Mouse (Mus musculus) heart, adult 9 months (tissue): ENCODE results near the gene Nell2.
"Not testable (repeated sequence)": the region's sequence is repeated elsewhere in the genome, so short reads cannot be mapped to it uniquely, and the experiment has no call there.

Experiments
- DNase-seq, 2 experiments: peaks; one replicate each; pipeline ENCODE4 v3.0.0; 2022; ENCODE audit warnings: low spot score in 2 of 2

The Nell2 gene

DNA sequence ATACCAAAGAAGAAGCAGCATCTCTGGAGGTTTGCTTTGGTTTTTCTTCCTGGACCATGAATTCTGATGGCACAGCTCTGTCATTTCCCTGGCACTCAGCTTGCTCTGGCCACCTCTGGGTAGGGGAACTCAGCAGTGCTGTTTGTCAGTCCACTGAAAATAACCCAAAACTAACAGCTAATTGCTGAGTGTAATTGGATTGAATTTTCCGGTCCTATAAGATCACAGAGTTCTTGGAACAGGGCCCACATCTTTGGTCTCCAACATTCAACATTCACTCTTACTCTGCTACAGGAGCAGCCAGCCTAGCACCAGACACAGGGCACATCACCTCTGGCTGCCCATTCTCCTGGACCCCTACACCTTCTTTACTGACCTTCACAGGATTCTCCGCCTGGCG lies 287.2 kb downstream of the Nell2 start:
- no peak for DNase-seq

DNA sequence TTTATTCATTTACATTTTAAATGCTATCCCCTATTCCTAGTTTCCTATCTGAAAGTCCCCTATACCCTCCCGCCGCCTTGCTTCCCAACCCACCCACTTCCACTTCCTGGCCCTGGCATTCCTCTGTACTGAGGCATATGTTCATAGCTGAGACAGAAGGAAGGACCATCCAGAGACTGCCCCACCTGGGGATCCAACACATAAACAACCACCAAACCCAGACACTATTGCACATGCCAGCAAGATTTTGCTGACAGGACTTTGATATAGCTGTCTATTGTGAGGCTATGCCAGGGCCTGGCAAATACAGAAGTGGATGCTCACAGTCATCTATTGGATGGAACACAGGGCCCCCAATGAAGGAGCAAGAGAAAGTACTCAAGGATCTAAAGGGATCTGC lies 291.3 kb downstream of the Nell2 start:
- DNase-seq, result not testable (repeated sequence)

DNA sequence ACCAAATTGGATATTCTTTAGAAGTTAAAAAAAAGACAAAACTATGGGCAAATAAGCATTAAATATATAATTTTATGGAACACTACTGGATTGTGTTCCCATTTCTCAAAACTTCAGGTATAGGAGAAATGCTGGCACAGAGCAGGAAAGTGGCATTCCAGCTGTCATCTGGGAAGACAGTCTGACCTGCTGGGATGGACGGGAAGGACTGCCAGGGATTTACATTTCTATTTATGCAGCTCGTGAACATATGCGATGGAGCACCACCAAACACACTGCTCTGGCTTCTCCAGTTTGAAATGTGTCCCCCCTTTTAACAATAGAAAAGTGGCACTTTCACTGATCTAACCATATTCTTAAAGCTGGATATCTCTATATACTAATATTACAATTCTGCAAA lies 291.9 kb downstream of the Nell2 start:
- no peak for DNase-seq

DNA sequence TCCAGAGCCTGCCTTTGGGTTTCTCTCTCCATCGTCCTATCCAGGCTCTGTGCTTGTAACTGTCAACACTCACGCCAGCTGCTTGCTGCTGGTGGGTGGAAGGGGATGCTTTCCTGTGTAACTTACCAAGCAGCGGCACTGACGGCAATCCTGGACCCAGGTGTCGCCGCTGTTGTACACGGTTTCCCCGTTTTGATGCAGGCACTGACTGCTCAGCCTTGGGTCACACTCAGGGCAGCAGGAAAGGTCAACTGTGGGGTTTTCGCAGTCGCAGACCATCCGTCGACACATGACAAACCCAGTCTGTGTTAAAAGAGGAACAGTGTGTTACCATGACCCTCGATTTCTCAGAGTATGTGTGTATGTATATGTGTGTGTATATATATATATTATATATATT lies 297.2 kb downstream of the Nell2 start:
- no peak for DNase-seq

DNA sequence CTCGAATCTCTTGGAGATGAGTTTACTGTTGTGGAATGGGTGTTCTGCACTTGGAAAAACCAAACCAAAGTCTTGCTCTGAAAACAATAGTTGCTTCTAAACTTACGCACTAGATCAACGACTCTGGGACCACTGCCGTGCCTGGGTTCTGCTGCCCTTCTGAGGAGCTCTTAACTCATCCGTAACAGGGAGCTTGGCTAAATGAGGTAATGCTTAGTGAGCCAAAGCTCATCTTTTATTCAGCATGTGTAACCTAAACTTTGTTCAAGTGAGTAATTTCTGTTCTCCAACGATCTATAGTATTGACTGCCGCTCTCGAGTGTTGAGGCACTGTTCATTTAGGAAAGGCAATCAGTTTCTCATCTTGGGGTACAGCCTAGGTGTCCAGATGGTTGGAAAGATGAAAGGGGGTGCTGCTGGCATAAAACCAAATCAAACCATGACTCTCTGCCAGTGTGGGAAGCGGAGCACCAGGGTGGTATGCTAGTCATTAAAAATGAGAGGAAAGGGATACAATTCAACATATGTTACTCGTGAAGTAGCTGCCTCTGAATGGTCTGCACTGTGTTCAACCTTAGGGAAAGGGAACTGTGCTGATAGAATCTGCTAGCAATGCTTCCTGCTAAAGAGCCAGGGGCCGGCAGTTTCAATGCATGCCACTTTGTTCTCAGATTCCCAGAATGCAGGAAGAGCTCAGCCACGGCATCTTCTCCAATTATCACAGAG lies 311.6 kb downstream of the Nell2 start:
- no peak for DNase-seq

DNA sequence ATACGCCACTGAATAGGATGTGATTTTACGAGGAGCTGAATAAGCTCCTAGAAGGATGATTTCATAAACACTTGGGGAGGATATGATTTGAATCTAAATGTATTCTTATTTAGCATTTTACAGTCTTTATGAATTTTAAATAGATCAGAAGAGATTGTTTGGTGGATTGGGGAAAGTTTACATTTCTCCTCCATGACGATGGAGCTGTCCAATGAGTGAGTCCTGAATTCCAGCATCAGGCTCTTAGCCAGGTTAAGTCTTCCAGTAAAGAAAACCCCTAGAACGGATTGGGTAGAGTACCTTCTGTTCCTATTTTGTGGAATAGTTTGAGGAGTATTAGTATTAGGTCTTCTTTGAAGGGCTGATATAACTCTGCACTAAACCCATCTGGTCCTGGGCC lies 317.8 kb downstream of the Nell2 start:
- DNase-seq, result no peak

DNA sequence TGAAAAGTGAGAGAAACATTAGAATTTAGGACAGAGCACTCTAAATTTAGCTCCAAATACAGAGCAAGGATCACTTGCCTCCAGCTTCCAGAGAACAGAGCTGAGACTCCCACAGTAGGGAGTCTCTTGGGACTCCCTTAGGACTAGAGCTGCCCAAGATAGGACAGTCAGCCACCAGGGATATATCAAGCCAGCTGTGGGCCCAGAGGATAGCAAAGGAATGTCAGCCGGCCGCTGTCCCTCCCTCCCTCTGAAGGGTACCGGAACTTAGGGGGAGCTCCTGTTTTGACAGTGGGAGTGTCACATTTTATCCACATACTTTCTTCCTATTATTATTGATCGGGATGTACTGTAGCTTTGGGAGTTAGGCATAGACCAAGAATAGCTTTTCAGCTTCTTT lies 319.2 kb downstream of the Nell2 start:
- peak; percentile 5 to 57 for DNase-seq

DNA sequence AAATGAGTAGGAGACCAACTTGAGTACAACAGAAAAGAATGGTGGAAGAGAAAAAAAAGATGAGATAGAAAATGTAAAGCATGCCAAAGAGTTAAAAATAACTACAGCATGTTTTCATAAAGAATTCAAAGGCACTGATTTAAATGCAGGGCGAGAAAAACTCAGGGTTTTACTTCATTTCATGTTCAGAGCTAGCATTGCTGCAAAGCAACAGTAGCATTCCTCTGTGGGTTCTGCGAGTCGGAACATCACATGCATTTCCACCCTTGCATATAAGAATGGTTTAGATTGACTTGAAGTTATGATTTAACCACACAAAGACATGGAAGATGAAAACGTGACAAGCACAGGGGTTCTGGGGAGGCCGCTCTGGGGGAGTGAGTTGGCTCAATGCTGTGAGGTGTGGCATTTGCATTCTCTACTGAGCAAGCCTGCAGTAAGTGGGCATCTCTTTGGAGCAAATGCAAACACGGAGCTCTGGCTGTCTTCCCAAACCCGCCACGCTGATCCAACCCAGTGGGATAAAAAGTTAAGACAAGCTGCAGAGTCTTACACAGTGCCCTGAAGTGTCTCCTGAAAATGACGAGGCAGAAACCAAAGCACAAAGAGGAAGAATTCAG lies 334.6 kb downstream of the Nell2 start:
- DNase-seq, result no peak

DNA sequence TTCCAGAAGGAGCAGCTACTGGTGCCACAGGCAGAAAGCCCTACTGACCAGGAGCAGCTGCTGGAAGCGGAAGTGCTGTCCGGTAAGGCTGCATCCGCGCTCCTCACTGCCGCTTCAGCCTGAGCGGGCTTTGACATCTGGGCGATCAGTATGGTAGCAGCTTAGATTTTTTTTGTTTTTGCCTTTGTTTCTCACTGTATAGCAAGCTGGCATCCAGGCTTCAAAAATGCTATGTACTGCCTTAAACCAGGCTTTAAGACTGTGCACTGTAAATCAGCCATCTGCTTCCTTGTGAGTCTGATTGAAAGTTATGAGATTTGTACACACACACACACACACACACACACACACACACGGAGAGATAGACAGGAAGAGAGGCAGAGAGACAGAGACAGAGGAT lies 335.4 kb downstream of the Nell2 start:
- no peak for DNase-seq

DNA sequence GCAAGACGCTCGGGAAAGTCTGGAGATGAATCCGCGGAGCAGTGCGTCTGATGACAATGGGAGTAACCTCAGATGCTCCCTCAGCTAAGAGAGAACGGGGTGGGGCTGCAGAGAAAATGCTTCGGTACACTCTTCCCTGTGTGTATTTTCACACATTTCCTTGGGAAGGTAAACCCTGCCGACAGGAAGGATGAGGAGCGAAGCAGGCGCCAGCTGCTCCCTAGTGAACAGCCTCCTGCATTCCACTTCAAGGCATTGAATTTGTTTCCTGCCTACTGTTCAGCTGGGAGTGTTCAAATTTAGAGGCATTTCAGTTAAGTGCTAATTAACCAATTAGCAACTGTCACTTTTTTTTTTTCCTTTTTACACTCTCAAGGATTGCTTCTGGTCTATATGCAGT lies 342.1 kb downstream of the Nell2 start:
- DNase-seq, result no peak

DNA sequence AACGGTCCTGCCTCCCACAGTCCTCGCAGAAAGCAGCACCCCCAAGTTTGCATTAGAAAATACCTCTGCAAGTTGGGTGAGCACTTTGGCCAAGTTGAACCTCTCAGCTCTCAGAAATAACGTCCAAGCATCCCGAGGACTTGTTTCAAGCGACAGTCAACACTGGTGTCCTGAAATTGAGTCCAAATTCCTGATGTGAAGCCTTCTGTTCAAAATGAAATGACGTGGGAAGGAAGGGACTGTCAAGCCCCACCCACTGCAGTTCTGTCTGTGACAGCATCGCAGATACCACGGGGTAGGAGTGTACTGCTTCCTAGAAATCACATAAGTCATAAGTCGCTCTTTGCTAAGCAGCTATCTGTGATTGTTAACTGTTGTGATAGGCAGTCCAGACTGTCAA lies 342.9 kb downstream of the Nell2 start:
- DNase-seq, result no peak

DNA sequence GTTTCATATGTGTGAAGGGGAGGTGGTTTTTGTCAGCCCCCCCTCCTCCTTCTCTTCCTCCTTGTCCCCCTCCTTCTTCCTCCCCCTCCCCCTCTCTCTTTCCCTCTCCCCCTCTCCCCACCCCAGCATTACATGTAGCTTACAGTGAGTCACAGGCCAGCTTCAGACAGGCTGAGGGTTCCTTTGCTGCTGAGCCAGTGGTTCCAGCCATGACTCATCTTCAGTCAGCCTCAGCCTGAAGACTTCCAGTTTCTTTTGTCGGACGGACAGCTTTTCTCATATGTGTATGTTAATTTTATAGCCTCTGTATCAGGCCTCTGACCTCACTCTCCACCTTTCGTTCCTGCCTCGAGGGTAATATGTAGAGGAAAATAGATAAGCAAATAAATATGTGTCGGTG lies 344.9 kb downstream of the Nell2 start:
- DNase-seq, result no peak

DNA sequence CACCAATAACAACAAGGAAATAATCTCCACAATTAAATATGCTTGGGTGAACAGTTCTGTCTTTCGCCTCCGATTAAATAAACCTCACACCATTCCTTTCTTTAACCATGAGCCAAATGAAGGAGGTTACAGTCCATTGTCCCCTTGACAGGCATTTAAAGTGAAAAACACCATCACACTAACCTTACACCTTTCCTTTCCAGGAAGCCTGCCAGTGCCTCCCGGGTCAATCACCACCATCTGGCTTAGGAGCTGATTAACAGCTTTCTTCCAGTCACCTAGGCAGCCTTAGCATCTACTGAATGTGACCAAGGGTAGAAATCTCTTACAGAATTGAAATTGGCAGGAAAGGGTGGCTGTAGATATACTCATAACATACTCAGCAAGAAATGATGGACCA lies 371.5 kb downstream of the Nell2 start:
- no peak for DNase-seq

DNA sequence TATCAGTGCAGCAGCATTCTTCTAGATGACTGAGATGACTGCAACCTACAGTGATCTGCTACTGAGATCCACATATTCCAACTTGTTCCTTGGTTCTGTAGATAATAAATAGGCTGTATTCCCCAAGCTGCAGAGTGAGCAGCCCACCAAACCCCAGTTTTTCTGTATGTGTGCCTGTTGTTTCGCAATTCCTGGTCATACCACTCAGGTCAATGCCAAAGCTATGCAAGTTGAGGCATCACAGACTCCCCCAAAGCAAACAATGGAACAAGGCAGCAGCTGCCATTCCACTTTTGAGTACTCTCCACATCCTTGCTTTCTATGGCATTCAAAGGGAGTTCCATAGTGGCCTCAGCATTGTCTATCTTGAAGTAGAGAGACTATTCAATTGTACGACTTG lies 383.2 kb downstream of the Nell2 start:
- DNase-seq, result no peak

DNA sequence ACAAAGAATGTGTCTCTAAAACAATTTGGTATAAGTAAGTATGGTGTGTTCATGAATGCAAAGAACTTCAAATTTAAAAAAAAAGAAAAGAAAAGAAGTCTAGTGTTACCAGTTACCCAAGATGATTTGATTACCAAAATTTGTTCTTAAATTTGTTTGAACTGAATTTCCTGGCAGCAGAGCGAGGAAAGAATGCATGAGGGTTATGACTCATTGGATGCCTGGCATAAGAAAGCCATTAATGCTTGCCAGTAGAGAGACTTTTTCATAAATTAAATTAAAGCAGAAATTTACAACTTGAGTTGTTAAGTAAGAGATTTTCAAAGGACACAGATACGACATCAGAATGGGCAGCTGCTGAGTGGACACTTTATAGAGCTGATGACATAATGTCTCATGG lies 384.2 kb downstream of the Nell2 start:
- DNase-seq, result no peak

DNA sequence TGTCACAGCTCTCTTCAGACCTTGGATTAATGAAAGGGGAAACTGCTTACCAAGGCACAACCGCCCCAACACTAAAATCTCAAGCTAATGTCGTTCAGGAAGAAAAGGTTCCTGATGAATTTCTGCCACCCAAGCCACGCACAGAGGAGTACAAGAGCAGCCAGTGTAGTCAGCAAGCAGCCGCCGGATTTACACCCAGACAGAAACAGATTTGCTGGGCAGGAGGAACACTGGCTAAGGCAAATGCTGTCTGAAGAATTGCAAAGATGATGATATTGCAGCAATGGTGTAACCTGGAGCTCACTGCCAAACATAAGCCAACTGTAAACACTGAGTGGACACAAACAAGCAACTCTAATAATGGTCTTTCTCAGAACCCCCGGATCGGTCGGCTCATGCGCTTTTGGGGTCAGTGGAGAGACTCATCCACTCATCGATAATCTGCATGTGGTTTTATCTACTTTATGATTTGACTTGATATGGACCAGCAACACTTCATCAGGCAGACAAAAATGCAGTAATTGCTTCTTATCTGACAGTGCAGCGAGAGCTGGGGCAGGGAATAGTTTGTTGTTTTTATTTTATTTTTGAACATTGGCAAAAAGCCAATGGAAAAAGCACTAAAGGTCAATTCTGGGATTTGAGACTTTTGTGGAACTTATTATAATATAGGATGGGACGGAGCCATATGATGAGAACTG lies 389.5 kb downstream of the Nell2 start:
- DNase-seq, result no peak

DNA sequence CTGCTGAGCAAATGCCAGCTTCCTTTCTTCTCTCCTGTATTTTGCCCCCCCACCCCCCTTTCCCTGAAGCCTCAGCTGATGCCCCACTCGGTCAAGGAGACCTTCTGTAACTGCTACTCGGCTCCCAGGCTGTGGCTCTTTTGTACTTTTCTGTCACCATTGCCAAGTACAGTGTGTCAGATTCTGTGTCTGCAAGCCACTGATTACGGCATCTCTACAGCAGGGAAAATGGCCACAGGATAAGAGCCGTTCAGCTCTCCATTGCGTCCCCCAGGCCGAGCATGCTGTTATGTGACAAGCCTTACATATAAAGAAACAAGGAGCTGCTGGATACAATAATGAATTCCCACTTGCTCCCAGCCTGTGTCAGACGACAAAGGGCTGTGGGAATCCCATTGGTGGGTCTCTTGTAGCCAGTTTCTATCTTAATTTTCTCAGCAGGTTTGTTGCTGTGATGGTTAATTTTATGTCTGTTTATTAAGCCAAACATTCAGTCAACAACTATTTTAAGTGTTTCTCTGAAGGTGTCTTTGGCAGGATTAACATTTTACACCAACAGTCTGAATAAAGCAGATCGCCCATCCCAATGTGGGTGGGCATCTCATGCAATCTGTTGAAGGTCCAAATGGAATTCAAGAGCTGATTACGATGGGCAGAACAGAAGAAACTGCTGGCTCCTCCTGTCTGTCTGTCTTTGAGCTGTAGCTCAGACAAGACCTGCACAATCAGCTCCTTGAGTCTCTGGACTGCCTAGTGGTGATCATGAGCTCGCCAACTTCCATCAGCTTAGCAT lies 391.1 kb downstream of the Nell2 start:
- DNase-seq, result no peak

DNA sequence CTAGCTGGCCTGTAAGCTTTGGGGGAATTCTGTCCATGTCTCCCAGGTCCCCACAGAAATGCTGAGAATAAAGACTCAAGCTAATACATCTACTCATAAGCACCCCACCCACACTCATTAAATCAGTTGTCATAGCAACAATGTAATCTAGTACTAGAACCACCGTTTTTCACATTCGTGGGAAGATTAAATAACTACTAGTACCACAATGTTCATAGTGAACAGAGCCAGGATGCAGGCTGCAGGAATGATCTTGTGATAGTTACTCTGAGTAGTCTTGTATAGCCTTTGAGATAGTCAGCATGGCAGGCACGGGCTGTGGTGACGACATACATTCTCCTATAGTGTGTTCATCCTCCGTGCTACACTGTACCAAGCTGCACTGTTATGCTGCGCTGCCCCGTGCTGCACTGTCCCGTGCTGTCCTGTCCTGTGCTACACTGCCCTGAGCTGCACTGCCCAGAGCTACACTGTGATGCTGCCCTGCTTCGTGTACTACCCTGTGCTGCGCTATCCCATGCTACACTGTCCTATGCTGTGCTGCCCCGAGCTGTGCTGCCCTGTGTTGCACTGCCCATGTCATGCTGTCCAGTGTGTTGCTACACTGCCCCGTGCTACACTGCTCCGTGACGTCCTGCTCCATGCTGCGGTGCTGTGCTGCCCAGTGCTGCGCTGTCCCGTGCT lies 392.3 kb downstream of the Nell2 start:
- DNase-seq, result no peak

DNA sequence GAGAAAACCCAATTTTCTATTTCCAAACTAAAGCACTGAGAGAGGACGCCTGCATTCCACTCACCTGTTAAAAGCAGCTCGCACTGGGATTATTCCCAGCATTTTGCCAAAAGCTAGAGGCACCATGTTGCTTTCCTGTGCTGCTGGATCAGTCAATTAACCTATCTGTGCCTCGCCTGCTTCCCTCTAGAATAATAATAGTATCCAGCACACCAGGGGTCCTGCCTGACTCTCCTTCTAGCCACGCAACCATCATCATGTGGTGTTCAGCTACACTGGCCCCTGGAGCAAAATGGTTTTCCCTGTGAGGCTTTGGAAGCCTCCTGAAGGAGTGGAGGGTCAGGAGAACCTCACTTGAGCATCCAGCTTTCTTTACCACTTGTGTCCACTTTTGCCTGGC lies 397.0 kb downstream of the Nell2 start:
- no peak for DNase-seq

DNA sequence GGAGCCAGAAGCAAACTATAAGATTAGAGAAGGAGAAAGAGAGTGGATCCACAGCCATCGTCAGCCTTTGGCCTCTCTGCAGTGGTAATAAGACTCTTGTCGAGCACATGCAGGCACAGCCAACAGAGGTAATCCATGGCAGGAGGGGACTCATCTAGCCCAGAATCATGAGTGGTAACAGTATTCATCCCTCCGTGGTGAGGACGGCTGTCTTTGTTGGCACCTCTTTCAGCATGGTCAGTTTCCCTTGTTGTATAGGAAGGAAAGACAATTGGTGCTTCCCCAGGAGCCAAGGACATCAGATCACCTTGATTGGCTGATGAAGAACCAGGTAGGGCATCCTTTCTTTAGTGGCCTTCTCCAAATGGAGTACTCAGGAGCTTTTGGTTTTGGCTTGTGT lies 419.7 kb downstream of the Nell2 start:
- no peak for DNase-seq

DNA sequence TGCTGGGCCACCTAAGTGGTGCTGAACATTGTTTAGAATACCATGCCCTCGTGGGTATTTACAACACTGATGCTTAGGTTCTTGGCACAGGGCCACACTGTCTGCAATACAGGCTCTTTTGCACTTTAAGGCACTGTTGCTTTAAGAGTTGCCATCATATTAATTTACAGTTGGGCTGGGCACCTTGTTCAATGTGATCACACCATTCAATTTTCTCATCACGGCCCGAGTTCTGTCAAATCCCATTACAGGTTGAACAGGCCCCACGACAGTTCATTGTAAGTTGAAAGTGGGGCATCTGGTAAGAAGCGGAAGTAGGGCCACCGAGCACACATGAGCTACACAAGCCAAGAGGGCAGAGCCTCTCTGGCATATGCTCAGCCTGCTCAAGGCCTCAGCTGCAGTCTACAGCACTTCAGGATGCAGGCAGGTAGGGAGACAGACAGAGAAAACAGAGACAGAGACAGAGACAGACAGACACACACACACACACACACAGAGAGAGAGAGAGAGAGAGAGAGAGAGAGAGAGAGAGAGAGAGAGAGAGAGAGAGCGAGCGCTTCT lies 421.0 kb downstream of the Nell2 start:
- no peak for DNase-seq

DNA sequence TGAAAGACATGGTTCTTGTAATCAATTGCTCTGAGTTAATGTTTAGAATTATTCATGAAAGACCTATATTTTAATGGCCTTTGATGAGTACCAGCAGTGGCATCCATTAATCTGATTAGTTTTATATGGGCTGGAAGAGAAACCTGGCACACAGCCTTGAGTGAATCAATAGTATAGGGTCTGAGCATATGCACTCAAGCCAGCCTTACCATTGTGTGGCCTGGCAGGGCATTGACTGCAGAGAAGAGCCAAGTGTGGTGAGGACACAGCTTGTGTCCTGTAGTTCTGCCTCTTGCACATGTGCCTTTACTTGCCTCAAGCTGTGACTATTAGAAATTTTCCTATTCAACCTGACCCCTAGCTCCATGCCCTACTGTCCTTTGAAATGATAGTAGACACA lies 426.8 kb downstream of the Nell2 start:
- no peak for DNase-seq
